Mouse (Mus musculus): ENCODE data around the gene Gm10217. TPM values are rescaled to one million over a fixed set of nuclear protein-coding genes. Genes with fewer than 3 reads are reported as not detected.

Gene Gm10217
- total RNA-seq (2014; rRNA removed; ENCODE audit: low replicate concordance) = not detected in 2 replicates
- not detected in 2 replicates for polyA plus RNA-seq (2015; fragmentation: Nextera tagmentation; extraction: Ambion mirVana)

- no peaks in the 10 kb centered on the region for H3K27me3 ChIP-seq (ENCODE audit: control insufficient read depth, insufficient read depth, low read length)
- 72% methylated on average over 3 of the region's 3 CpGs for WGBS
- H3K4me2 ChIP-seq (ENCODE audit: low read depth, low read length) = no peak within 1 kb of the TSS
- DNase-seq (ENCODE audit: low spot score) (no peak), ATAC-seq (ENCODE audit: insufficient read depth, low read depth) (no peak)
- H3K4me3 ChIP-seq (ENCODE audit: low read depth, low read length) = no peak within 1 kb of the TSS
- H3K9me3 ChIP-seq (replicated peaks; ENCODE audit: control insufficient read depth, low read length) = no peaks in the 10 kb centered on the region
- H3K36me3 ChIP-seq (replicated peaks; ENCODE audit: control insufficient read depth, insufficient read depth, low read length) = no peaks in the 10 kb centered on the region
- H3K9ac ChIP-seq (replicated peaks; ENCODE audit: low read depth, low read length) = no peak within 1 kb of the TSS
- no peaks in the 10 kb centered on the region for H3K4me1 ChIP-seq (ENCODE audit: control insufficient read depth, insufficient read depth)
- no peak within 1 kb of the TSS for H3K27ac ChIP-seq (ENCODE audit: low read depth)
- no peak for TF ChIP-seq EP300 (IDR thresholded peaks at IDR 0.05; ENCODE audit: low read depth)
- no peak for TF ChIP-seq CTCF (IDR thresholded peaks at IDR 0.05; ENCODE audit: low read depth)
Measured at GRCm38 (mm10) chr8:9863951-9864350, at the start of gene Gm10217. Gene Gm10217 (plus strand): TSS chr8:9864251.

GRCm38 (mm10) chr8:9824770-9825169, 39.3 kb upstream of the Gm10217 start:
- Histone ChIP-seq H3K9ac (replicated peaks; ENCODE audit: low read depth, low read length) (no peak overlapping the region), H3K4me1 (ENCODE audit: control insufficient read depth, insufficient read depth) (no peaks in the 10 kb centered on the region), H3K9me3 (replicated peaks; ENCODE audit: control insufficient read depth, low read length) (no peaks in the 10 kb centered on the region), H3K4me3 (ENCODE audit: low read depth, low read length) (no peak overlapping the region), H3K27me3 (ENCODE audit: control insufficient read depth, insufficient read depth, low read length) (no peaks in the 10 kb centered on the region), H3K4me2 (ENCODE audit: low read depth, low read length) (no peak overlapping the region), H3K27ac (ENCODE audit: low read depth) (no peak overlapping the region), H3K36me3 (replicated peaks; ENCODE audit: control insufficient read depth, insufficient read depth, low read length) (no peaks in the 10 kb centered on the region)
- ATAC-seq (ENCODE audit: insufficient read depth, low read depth) (no peak), DNase-seq (ENCODE audit: low spot score) (no peak)
- TF ChIP-seq CTCF (IDR thresholded peaks at IDR 0.05; ENCODE audit: low read depth) (no peak), EP300 (IDR thresholded peaks at IDR 0.05; ENCODE audit: low read depth) (no peak)
- 79% methylated on average over 8 of the region's 8 CpGs for WGBS

GRCm38 (mm10) chr8:9840257-9840656, 23.8 kb upstream of the Gm10217 start:
- ATAC-seq (ENCODE audit: insufficient read depth, low read depth) = no peak
- Histone ChIP-seq H3K27ac (ENCODE audit: low read depth) (no peak overlapping the region), H3K4me2 (ENCODE audit: low read depth, low read length) (no peak overlapping the region), H3K27me3 (ENCODE audit: control insufficient read depth, insufficient read depth, low read length) (no peaks in the 10 kb centered on the region), H3K36me3 (replicated peaks; ENCODE audit: control insufficient read depth, insufficient read depth, low read length) (no peaks in the 10 kb centered on the region), H3K9ac (replicated peaks; ENCODE audit: low read depth, low read length) (no peak overlapping the region), H3K4me3 (ENCODE audit: low read depth, low read length) (no peak overlapping the region), H3K9me3 (replicated peaks; ENCODE audit: control insufficient read depth, low read length) (no peaks in the 10 kb centered on the region), H3K4me1 (ENCODE audit: control insufficient read depth, insufficient read depth) (no peaks in the 10 kb centered on the region)
- TF ChIP-seq EP300 (IDR thresholded peaks at IDR 0.05; ENCODE audit: low read depth) = no peak
- TF ChIP-seq CTCF (IDR thresholded peaks at IDR 0.05; ENCODE audit: low read depth) = no peak
- DNase-seq (ENCODE audit: low spot score) = no peak
- WGBS = 87% methylated on average over 3 of the region's 3 CpGs

GRCm38 (mm10) chr8:9859286-9859685, 4.8 kb upstream of the Gm10217 start:
- H3K4me3 ChIP-seq (ENCODE audit: low read depth, low read length) = no peak overlapping the region
- 5% methylated on average over 2 of the region's 2 CpGs for WGBS
- no peak for TF ChIP-seq EP300 (IDR thresholded peaks at IDR 0.05; ENCODE audit: low read depth)
- no peak for TF ChIP-seq CTCF (IDR thresholded peaks at IDR 0.05; ENCODE audit: low read depth)
- no peaks in the 10 kb centered on the region for H3K27me3 ChIP-seq (ENCODE audit: control insufficient read depth, insufficient read depth, low read length)
- no peak overlapping the region for H3K27ac ChIP-seq (ENCODE audit: low read depth)
- H3K4me2 ChIP-seq (ENCODE audit: low read depth, low read length) = no peak overlapping the region
- no peaks in the 10 kb centered on the region for H3K4me1 ChIP-seq (ENCODE audit: control insufficient read depth, insufficient read depth)
- H3K9ac ChIP-seq (replicated peaks; ENCODE audit: low read depth, low read length) = no peak overlapping the region
- no peak for DNase-seq (ENCODE audit: low spot score)
- no peaks in the 10 kb centered on the region for H3K9me3 ChIP-seq (replicated peaks; ENCODE audit: control insufficient read depth, low read length)
- H3K36me3 ChIP-seq (replicated peaks; ENCODE audit: control insufficient read depth, insufficient read depth, low read length) = no peaks in the 10 kb centered on the region
- no peak for ATAC-seq (ENCODE audit: insufficient read depth, low read depth)

- H3K27ac ChIP-seq (ENCODE audit: low read depth) = no peak overlapping the region
- no peaks in the 10 kb centered on the region for H3K27me3 ChIP-seq (ENCODE audit: control insufficient read depth, insufficient read depth, low read length)
- DNase-seq (ENCODE audit: low spot score) = no peak
- no peaks in the 10 kb centered on the region for H3K4me1 ChIP-seq (ENCODE audit: control insufficient read depth, insufficient read depth)
- no peaks in the 10 kb centered on the region for H3K36me3 ChIP-seq (replicated peaks; ENCODE audit: control insufficient read depth, insufficient read depth, low read length)
- ATAC-seq (ENCODE audit: insufficient read depth, low read depth) = no peak
- 74% methylated on average over 10 of the region's 10 CpGs for WGBS
- no peak overlapping the region for H3K4me3 ChIP-seq (ENCODE audit: low read depth, low read length)
- no peak overlapping the region for H3K4me2 ChIP-seq (ENCODE audit: low read depth, low read length)
- no peaks in the 10 kb centered on the region for H3K9me3 ChIP-seq (replicated peaks; ENCODE audit: control insufficient read depth, low read length)
- H3K9ac ChIP-seq (replicated peaks; ENCODE audit: low read depth, low read length) = no peak overlapping the region
- TF ChIP-seq CTCF (IDR thresholded peaks at IDR 0.05; ENCODE audit: low read depth) (no peak), EP300 (IDR thresholded peaks at IDR 0.05; ENCODE audit: low read depth) (no peak)
Measured at GRCm38 (mm10) chr8:9860539-9861203, 3.4 kb upstream of the Gm10217 start.

GRCm38 (mm10) chr8:9865150-9865549, 1.1 kb downstream of the Gm10217 start:
- H3K4me1 ChIP-seq (ENCODE audit: control insufficient read depth, insufficient read depth) = no peaks in the 10 kb centered on the region

More at GRCm38 (mm10) chr8:9865150-9865549, 1.1 kb downstream of the Gm10217 start:
- no peak overlapping the region for H3K4me2 ChIP-seq (ENCODE audit: low read depth, low read length)
- ATAC-seq (ENCODE audit: insufficient read depth, low read depth) = no peak
- no peaks in the 10 kb centered on the region for H3K36me3 ChIP-seq (replicated peaks; ENCODE audit: control insufficient read depth, insufficient read depth, low read length)
- WGBS = 74% methylated on average over 9 of the region's 9 CpGs
- H3K27me3 ChIP-seq (ENCODE audit: control insufficient read depth, insufficient read depth, low read length) = no peaks in the 10 kb centered on the region
- DNase-seq (ENCODE audit: low spot score) = no peak
- no peak overlapping the region for H3K9ac ChIP-seq (replicated peaks; ENCODE audit: low read depth, low read length)
- H3K27ac ChIP-seq (ENCODE audit: low read depth) = no peak overlapping the region
- no peak overlapping the region for H3K4me3 ChIP-seq (ENCODE audit: low read depth, low read length)
- H3K9me3 ChIP-seq (replicated peaks; ENCODE audit: control insufficient read depth, low read length) = no peaks in the 10 kb centered on the region
- TF ChIP-seq CTCF (IDR thresholded peaks at IDR 0.05; ENCODE audit: low read depth) (no peak), EP300 (IDR thresholded peaks at IDR 0.05; ENCODE audit: low read depth) (no peak)
